Mouse (Mus musculus): ENCODE measurements around the gene Lmo3. TPM values are rescaled to one million over a fixed set of nuclear protein-coding genes. Genes with fewer than 3 reads are reported as not detected.

Gene Lmo3
- total RNA-seq, 2 experiments from 2014 or later, result 0.19 to 0.34 TPM

Other genes with a start within 250 kb of the Lmo3 start
- gene Igbp1b, start 76.6 kb upstream of the Lmo3 start, total RNA-seq (2021), result not detected

Data from heart, postnatal 4 days (tissue).